Mouse (Mus musculus): ENCODE results near the gene Hmcn2. TPM values are rescaled to one million over a fixed set of nuclear protein-coding genes. Genes with fewer than 3 reads are reported as not detected.
A peak's percentile ranks its signal among the peaks of the same experiment; 100 is the strongest.

Gene Hmcn2
- polyA plus RNA-seq, 1 experiment from 2014 or later, result 0.06 TPM

DNA sequence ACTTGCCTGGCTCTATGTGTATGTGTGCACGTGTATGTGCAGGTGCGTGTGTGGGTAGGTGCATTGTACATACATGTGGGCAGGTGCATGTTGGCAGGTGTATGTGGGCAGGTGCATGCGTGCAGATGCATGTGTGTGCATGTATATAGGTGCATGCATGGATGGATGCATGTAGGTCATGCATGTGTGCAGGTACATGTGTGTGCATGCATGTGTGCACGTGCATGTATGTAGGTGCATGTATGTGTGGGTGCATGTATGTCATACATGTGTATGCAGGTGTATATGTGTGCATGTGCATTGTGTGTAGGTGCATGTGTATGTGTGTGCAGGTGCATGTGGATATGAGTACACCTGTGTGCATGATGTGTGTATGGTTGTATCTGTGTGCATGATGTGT, 135.7 kb downstream of the Hmcn2 start:
- no peaks in the 10 kb centered on the region for H3K36me3 ChIP-seq (ENCODE audit: poor library complexity, severe bottlenecking)
- no peak overlapping the region for H3K4me2 ChIP-seq
- no peaks in the 10 kb centered on the region for H3K27me3 ChIP-seq
- WGBS, result 96% methylated on average over 4 of the region's 4 CpGs
- H3K4me3 ChIP-seq, result no peak overlapping the region
- H3K27ac ChIP-seq, result no peak overlapping the region
- no peak overlapping the region for H3K9ac ChIP-seq
- ATAC-seq, result no peak
- no peaks in the 10 kb centered on the region for H3K9me3 ChIP-seq (replicated peaks)
- H3K4me1 ChIP-seq, result peaks cover 33% of the 10 kb centered on the region

DNA sequence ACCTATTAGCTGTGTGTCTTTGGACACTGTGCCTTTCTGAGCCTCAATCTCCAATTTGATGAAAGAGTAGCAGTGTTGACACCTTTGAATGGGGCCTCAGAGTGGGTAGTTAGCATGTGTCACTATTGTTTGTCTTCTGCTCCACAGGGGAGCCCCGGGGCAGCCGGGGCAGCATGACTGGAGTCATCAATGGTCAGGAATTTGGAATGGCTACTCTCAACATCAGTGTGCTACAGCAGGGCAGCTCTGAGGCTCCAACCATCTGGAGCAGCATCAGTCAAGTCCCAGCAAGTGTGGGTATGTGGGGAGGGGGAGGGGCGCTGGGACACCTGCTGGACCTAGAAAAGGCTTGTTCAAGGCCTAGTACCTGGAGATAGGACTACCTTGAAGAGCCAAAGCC, 136.4 kb downstream of the Hmcn2 start:
- no peak for ATAC-seq
- 41% methylated on average over 3 of the region's 3 CpGs for WGBS
- H3K27me3 ChIP-seq, result peaks cover 4% of the 10 kb centered on the region; the same call in 1 of the 2 replicates
- H3K27ac ChIP-seq, result no peak overlapping the region
- no peaks in the 10 kb centered on the region for H3K9me3 ChIP-seq (replicated peaks)
- H3K4me3 ChIP-seq, result no peak overlapping the region
- no peak overlapping the region for H3K4me2 ChIP-seq
- H3K9ac ChIP-seq, result no peak overlapping the region
- peaks cover 34% of the 10 kb centered on the region for H3K4me1 ChIP-seq
- H3K36me3 ChIP-seq (ENCODE audit: poor library complexity, severe bottlenecking), result no peaks in the 10 kb centered on the region

DNA sequence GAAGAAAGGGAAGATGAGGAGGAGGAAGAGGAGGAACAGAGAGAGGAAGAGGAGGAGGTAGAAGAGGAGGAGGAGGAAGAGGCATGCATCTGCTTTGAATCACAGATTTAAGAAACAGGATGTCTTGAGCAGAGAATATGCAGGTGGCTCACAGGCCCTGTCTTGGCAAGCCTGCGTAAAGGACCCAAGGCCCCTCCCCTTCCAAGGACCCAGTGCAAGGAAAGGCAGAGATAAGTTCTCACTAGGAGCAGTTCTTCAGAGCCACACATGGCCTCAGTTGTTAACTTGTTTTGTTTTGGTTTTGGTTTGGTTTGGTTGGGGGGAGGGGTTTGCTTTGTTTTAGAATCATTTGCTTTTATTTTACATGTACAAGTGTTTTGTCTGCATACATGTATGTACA, 137.3 kb downstream of the Hmcn2 start:
- 88% methylated on average over 1 of the region's 1 CpGs for WGBS
- no peak for ATAC-seq
- no peaks in the 10 kb centered on the region for H3K9me3 ChIP-seq (replicated peaks)
- no peak overlapping the region for H3K9ac ChIP-seq
- no peak overlapping the region for H3K27ac ChIP-seq
- H3K36me3 ChIP-seq (ENCODE audit: poor library complexity, severe bottlenecking), result no peaks in the 10 kb centered on the region
- no peak overlapping the region for H3K4me3 ChIP-seq
- no peak overlapping the region for H3K4me2 ChIP-seq
- peaks cover 9% of the 10 kb centered on the region; the same call in 1 of the 2 replicates for H3K27me3 ChIP-seq
- H3K4me1 ChIP-seq, result peaks cover 34% of the 10 kb centered on the region

DNA sequence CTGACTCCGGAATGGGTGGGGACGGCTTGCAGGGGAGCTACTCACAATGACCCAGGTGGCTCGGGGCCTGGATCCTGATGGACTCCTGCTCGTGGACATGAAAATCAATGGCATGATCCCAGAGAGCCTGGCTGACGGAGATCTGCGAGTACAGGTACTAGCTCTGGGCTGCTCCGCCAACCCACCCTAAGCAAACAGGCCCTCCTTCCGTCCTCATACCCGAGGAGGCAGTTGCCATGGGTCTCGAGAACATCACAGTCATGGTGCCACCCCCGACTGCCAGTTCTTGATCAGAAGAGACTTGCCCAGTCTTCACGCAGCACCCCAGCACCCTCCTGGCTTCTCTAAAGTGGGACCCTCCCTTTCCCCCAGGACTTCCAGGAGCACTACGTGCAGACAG, 138.8 kb downstream of the Hmcn2 start:
- Histone ChIP-seq H3K27ac (no peak overlapping the region), H3K27me3 (peaks cover 20% of the 10 kb centered on the region), H3K4me1 (peaks cover 34% of the 10 kb centered on the region), H3K4me2 (no peak overlapping the region), H3K4me3 (no peak overlapping the region), H3K9me3 (replicated peaks) (no peaks in the 10 kb centered on the region), H3K9ac (no peak overlapping the region), H3K36me3 (ENCODE audit: poor library complexity, severe bottlenecking) (no peaks in the 10 kb centered on the region)
- no peak for ATAC-seq
- 87% methylated on average over 13 of the region's 13 CpGs for WGBS

DNA sequence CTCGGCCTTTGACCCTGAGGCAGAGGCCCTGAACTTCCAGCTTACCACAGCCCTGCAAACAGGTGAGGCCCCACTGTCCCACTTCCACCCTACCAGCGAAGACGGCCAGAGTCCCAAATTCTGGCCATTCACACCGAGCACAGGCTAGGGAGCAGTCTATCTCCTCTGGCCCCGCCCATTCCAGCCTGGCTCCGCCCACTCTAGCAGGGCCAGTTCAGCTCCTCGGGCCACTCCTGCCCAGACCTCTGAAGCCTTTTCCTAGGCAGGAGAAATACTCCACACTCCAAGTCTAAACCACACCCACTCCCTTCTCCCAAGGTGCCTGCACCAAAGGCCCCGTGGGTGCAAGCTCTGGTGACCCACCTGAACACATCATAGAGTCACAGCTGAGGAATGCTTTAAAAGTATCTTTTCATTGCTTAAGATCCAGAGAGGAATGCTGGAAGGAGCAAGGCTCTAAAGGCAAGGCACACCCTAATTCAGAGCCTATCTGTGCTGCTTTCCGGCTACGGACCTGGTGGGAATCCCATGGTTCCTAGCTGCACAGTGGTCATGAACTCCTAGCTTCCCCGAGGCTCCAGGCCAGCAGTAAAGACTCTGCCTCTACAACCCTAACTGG, 139.5 kb downstream of the Hmcn2 start:
- H3K4me1 ChIP-seq, result peaks cover 30% of the 10 kb centered on the region
- H3K9me3 ChIP-seq (replicated peaks), result no peaks in the 10 kb centered on the region
- no peak overlapping the region for H3K4me3 ChIP-seq
- peaks cover 27% of the 10 kb centered on the region for H3K27me3 ChIP-seq
- 37% methylated on average over 11 of the region's 11 CpGs for WGBS
- H3K27ac ChIP-seq, result no peak overlapping the region
- H3K9ac ChIP-seq, result no peak overlapping the region
- H3K36me3 ChIP-seq (ENCODE audit: poor library complexity, severe bottlenecking), result no peaks in the 10 kb centered on the region
- ATAC-seq, result no peak
- no peak overlapping the region for H3K4me2 ChIP-seq

DNA sequence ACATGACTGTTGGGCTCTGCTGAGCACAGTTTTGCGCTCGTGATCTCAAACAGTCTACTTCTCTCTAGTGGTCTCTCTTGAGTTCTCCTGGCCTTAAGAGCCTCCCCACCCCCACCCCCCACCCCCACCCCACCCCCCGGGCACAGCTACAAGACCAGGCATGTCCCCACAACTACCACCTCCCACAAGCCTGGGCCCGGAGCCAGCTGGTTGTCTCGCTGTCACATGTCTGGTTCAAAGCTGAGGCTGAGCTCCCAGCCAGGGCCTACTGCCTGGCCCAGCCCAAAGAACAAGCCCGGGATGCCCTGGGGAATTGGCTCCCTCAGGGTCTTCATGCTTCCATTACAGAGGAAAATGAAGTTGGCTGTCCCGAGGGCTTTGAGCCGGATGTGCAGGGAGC, 140.1 kb downstream of the Hmcn2 start:
- peaks cover 33% of the 10 kb centered on the region for H3K27me3 ChIP-seq
- H3K9me3 ChIP-seq (replicated peaks), result no peaks in the 10 kb centered on the region
- H3K27ac ChIP-seq, result no peak overlapping the region
- H3K4me1 ChIP-seq, result peaks cover 24% of the 10 kb centered on the region
- H3K9ac ChIP-seq, result no peak overlapping the region
- WGBS, result 63% methylated on average over 8 of the region's 8 CpGs
- no peaks in the 10 kb centered on the region for H3K36me3 ChIP-seq (ENCODE audit: poor library complexity, severe bottlenecking)
- H3K4me2 ChIP-seq, result no peak overlapping the region
- no peak for ATAC-seq
- H3K4me3 ChIP-seq, result no peak overlapping the region

DNA sequence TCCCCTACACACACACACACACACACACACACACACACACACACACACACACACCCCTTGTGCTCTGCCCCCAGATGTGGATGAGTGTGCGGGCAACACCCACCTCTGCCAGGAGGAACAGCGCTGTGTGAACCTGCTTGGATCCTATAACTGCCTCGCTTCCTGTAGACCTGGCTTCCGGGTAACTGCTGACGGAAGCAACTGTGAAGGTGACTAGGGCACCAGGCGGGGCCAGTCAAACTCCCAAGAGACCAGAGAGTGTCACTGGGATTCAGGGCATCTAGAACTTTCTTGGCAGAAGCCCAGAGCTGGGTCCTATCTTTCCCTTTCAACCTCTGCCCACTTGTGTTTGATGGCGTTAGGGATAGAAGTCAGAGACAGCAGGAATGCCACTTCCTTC, 141.2 kb downstream of the Hmcn2 start:
- Histone ChIP-seq H3K27ac (no peak overlapping the region), H3K4me2 (no peak overlapping the region), H3K36me3 (ENCODE audit: poor library complexity, severe bottlenecking) (no peaks in the 10 kb centered on the region), H3K9me3 (replicated peaks) (no peaks in the 10 kb centered on the region), H3K4me3 (no peak overlapping the region), H3K9ac (no peak overlapping the region), H3K27me3 (peaks cover 44% of the 10 kb centered on the region), H3K4me1 (peaks cover 23% of the 10 kb centered on the region)
- WGBS, result 88% methylated on average over 7 of the region's 7 CpGs
- no peak for ATAC-seq

DNA sequence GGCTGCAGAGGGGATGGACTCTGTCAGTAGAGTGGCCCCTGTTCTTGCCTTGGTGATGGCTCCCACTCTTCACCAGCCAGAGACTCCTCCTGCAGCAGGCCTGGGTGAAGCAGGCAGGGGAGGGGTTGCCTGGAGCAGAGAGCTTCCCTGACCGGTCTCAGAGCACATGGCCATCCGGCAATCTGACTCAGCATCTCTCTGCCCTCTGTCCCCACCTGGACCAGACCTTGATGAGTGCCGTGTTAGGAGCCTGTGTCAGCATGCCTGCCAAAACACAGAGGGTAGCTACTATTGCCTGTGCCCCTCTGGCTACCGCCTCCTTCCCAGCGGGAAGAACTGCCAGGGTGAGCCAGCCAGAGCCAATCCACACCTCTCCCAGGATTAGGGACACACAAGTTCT, 144.2 kb downstream of the Hmcn2 start:
- ATAC-seq, result no peak
- Histone ChIP-seq H3K9ac (no peak overlapping the region), H3K27me3 (peaks cover 72% of the 10 kb centered on the region)

DNA sequence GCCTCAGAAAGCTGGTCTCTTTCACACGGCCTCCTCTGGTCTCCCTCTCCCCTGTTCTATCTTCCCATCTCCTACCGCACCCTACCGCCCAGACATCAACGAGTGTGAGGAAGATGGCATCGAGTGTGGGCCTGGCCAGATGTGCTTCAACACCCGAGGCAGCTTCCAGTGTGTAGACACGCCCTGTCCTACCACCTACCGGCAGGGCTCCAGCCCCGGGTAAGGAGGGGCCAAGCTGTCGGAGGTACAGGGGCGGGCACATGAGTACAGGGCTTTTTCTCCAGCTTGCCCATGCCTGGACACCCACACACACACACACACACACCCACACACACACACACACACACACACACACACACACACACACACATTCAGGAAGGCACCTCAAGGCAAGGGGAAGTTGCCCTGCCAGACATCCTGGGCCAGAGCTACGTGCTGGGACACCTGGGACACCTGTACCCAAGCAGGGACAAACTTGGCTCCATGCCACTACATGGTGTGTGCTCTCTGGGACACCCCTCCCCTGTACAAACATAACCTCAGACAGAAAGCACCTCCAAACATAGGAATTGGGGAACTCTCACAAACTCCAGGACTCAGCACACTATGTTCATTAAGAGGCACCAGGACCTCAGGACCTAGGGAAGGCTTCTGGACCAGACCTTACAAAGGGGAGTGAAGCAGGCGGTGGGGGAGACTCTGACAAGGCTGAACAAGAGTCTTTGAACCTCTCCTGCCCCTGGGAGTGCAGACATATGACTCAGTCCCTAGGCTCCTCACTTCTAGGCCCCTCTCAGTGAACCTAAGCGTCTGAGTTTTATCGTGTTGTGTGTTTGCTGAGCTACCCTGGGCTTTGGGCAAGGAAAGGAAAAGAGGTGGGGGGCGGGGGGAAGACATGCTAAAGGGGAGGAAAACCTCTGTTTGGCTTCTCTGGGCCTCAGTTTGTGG, 145.0 kb downstream of the Hmcn2 start:
- Histone ChIP-seq H3K4me3 (no peak overlapping the region), H3K36me3 (ENCODE audit: poor library complexity, severe bottlenecking) (no peaks in the 10 kb centered on the region), H3K27ac (no peak overlapping the region), H3K27me3 (peaks cover 78% of the 10 kb centered on the region), H3K4me1 (peaks cover 19% of the 10 kb centered on the region), H3K4me2 (peak overlapping the region; percentile 74), H3K9me3 (replicated peaks) (no peaks in the 10 kb centered on the region), H3K9ac (0 out of 2 replicates have a peak overlapping the region, but pooled peaks have one; percentile 62)
- ATAC-seq, result no peak
- 48% methylated on average over 15 of the region's 16 CpGs for WGBS

More for the DNA sequence above, 144.2 kb downstream of the Hmcn2 start:
- Histone ChIP-seq H3K9me3 (replicated peaks) (no peaks in the 10 kb centered on the region), H3K27ac (no peak overlapping the region), H3K36me3 (ENCODE audit: poor library complexity, severe bottlenecking) (no peaks in the 10 kb centered on the region), H3K4me2 (no peak overlapping the region), H3K4me1 (peaks cover 19% of the 10 kb centered on the region), H3K4me3 (no peak overlapping the region)
- WGBS, result 58% methylated on average over 5 of the region's 5 CpGs

DNA sequence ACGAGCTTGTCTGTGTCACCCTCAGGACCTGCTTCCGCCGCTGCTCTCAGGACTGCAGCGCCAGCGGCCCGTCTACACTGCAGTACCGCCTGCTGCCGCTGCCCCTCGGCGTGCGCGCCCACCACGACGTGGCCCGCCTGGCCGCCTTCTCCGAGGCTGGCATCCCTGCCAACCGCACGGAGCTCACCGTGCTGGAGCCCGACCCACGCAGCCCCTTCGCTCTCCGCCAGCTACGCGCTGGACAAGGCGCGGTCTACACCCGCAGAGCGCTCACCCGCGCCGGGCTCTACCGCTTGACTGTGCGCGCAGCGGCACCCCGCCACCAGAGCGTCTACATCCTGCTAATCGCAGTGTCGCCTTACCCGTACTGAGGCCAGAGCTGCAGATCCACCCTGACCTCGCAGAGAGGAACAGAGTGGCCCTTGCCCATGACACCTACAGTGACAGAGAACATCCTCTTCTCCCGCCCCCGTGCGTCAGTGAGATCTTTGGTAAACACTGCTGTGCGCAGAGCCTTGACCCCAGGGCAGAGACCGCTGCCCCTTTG, 145.9 kb downstream of the Hmcn2 start:
- peak overlapping the region; percentile 74 for H3K4me2 ChIP-seq
- no peaks in the 10 kb centered on the region for H3K36me3 ChIP-seq (ENCODE audit: poor library complexity, severe bottlenecking)
- WGBS, result 2% methylated on average over 43 of the region's 48 CpGs
- peaks cover 86% of the 10 kb centered on the region for H3K27me3 ChIP-seq
- peaks cover 11% of the 10 kb centered on the region for H3K4me1 ChIP-seq
- peak; percentile 65 for ATAC-seq
- peak overlapping the region; percentile 62 for H3K9ac ChIP-seq
- H3K9me3 ChIP-seq (replicated peaks), result no peaks in the 10 kb centered on the region
- H3K27ac ChIP-seq, result no peak overlapping the region
- peak overlapping the region; percentile 42 for H3K4me3 ChIP-seq

DNA sequence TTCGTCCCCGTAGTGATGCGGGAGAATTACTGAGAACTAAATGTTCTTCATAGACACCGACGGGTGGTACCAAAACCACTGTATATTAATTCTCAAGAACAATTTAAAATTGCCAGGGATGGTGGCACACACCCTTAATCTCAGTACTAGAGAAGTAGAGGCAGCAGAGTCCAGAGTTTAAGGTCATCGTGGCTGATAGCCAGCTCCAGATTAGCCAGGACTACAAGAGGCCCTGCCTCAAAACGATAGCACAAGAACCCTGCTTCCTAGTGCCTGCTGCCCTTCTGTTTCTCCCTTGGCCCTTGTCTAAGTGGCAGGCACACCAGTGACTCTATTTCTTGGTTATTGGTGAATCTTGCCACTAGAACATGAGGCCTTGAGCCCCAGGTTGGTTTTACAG, 146.7 kb downstream of the Hmcn2 start:
- Histone ChIP-seq H3K4me2 (no peak overlapping the region), H3K9me3 (replicated peaks) (no peaks in the 10 kb centered on the region), H3K27ac (no peak overlapping the region), H3K36me3 (ENCODE audit: poor library complexity, severe bottlenecking) (no peaks in the 10 kb centered on the region), H3K4me1 (peaks cover 11% of the 10 kb centered on the region), H3K27me3 (peaks cover 81% of the 10 kb centered on the region), H3K9ac (no peak overlapping the region), H3K4me3 (no peak overlapping the region)
- WGBS, result 80% methylated on average over 7 of the region's 7 CpGs
- ATAC-seq, result no peak

DNA sequence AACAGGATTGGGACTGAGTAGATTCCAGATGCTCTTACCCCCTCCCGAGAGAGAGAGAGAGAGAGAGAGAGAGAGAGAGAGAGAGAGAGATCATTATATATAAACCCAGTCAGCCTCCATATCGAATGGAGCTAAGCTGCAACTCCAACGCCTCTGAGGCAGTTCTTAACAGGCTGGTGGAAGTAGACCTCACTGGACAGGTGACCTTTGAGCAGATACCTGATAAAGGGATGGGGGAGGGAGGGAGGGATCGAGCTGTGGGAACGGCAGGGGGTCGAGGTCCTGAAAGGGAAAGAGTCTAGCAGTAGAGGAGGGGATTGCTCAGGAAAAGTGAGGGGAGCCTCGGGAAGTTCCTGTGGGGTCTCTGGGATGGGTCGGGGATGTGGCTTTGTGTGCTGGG, 147.8 kb downstream of the Hmcn2 start:
- peaks cover 76% of the 10 kb centered on the region for H3K27me3 ChIP-seq
- H3K4me1 ChIP-seq, result peaks cover 11% of the 10 kb centered on the region
- no peaks in the 10 kb centered on the region for H3K36me3 ChIP-seq (ENCODE audit: poor library complexity, severe bottlenecking)
- no peak overlapping the region for H3K9ac ChIP-seq
- 31% methylated on average over 8 of the region's 8 CpGs for WGBS
- no peaks in the 10 kb centered on the region for H3K9me3 ChIP-seq (replicated peaks)
- H3K4me3 ChIP-seq, result no peak overlapping the region
- no peak for ATAC-seq
- no peak overlapping the region for H3K27ac ChIP-seq
- no peak overlapping the region for H3K4me2 ChIP-seq

All from forebrain, embryonic 13.5 days (tissue).